Mouse (Mus musculus) retina, postnatal 7 days (tissue): ENCODE results near the gene Gm8693.
"Not testable (repeated sequence)": the region's sequence is repeated elsewhere in the genome, so short reads cannot be mapped to it uniquely, and the experiment has no call there.

Experiments used
- DNase-seq: peaks from one replicate; pipeline ENCODE4 v3.0.0-alpha.2; 2012; ENCODE audit warnings: low read depth, low spot score

Gene Gm8693

DNA sequence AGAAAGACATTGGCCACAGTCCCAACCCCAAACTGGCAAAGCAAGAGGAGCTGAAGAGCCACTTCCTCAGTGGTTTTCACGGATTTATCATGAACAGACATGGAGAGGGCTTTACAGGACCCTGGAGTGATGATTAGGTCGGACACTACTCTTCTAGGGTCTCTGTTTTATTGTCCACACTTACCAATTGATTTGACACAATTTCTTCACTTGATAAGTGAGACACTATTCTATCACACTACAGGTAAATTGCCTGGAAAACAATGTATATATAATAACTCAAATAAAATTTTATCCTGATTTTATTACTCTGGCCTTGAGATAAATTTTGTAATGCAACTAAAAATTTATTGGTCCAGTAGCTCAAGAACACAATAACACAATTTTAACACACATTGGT, at the start of gene Gm8693:
Gene Gm8693 (minus strand): TSS at position 101 of the 400 bp plus-strand sequence.
- DNase-seq: not testable (repeated sequence)

GRCm38 (mm10) chr7:22719610-22720009, 27.5 kb upstream of the Gm8693 start, which contains the start of gene Gm4567:
Gene Gm4567, minus strand, starts transcription at chr7:22719710.
- not testable (repeated sequence) for DNase-seq

GRCm38 (mm10) chr7:22657718-22658117, 34.4 kb downstream of the Gm8693 start, which contains the start of gene Vmn1r155:
Gene Vmn1r155, plus strand, starts transcription at chr7:22658018.
- not testable (repeated sequence) for DNase-seq
